Mouse (Mus musculus) kidney, embryonic 16.5 days (tissue): ENCODE data around the gene Rmdn2. TPM values are rescaled to one million over a fixed set of nuclear protein-coding genes. Genes with fewer than 3 reads are reported as not detected.

Source experiments
- ATAC-seq: fragments of 200-750 bp; cut with Nextera tagmentation; 2 replicates; pipeline ENCODE4 v1.8.0; 2017; ENCODE audit warnings: moderate TSS enrichment; ENCODE audit not compliant: low FRiP score, low TSS enrichment
- H3K27ac ChIP-seq: fragments of 300-500 bp; sonication (generic); 2 replicates; pipeline ENCODE4 v1.5.1; 2014; ENCODE audit warnings: low read length
- H3K27me3 ChIP-seq: fragments of 300-500 bp; sonication (generic); 2 replicates; pipeline ENCODE4 v1.6.1; 2014; ENCODE audit warnings: low read length, control low read depth, mixed read lengths; ENCODE audit not compliant: insufficient read depth
- H3K36me3 ChIP-seq: fragments of 300-500 bp; sonication (generic); 2 replicates; pipeline ENCODE4 v1.6.1; 2014; ENCODE audit warnings: low read length, control low read depth, mixed read lengths; ENCODE audit not compliant: insufficient read depth
- H3K4me1 ChIP-seq: fragments of 300-500 bp; sonication (generic); 2 replicates; pipeline ENCODE4 v1.6.1; 2014; ENCODE audit warnings: low read length, control low read depth, mixed read lengths; ENCODE audit not compliant: insufficient read depth
- H3K4me2 ChIP-seq: fragments of 300-500 bp; sonication (generic); replicated peaks from 2 replicates; pipeline ENCODE4 v1.6.1; 2014; ENCODE audit warnings: low read depth, low read length
- H3K4me3 ChIP-seq: fragments of 300-500 bp; sonication (generic); 2 replicates; pipeline ENCODE4 v1.5.1; 2014; ENCODE audit warnings: mild to moderate bottlenecking, low read length
- H3K9ac ChIP-seq: fragments of 300-500 bp; sonication (generic); replicated peaks from 2 replicates; pipeline ENCODE4 v1.6.1; 2014; ENCODE audit warnings: low read length
- H3K9me3 ChIP-seq: fragments of 300-500 bp; sonication (generic); 2 replicates; pipeline ENCODE4 v1.6.1; 2016; ENCODE audit warnings: low read length, control low read depth
- WGBS: fragments of 180-500 bp; shearing (Covaris S2); extraction: QIAGEN DNeasy Blood & Tissue Kit; methylation state at CpG from one replicate; pipeline ENCODE4 v1.1.7; 2014; 5-methylcytosine and 5-hydroxymethylcytosine counted together
- polyA plus RNA-seq: library from polyadenylated mRNA; unstranded; fragments of >200 nt; fragmentation: Nextera tagmentation; extraction: Ambion mirVana; gene quantifications from 2 replicates; pipeline ENCODE4 v1.2.1, GENCODE M21; 2015

Rmdn2 gene
- polyA plus RNA-seq, 1 experiment from 2014 or later: 16.5 TPM

- ATAC-seq: peak; percentile 22; the same call in 1 of the 2 replicates
- WGBS: 88% methylated on average over 2 of the region's 2 CpGs
- Histone ChIP-seq H3K4me3 (no peak overlapping the region), H3K4me2 (no peak overlapping the region), H3K9ac (no peak overlapping the region), H3K36me3 (no peaks in the 10 kb centered on the region), H3K4me1 (peaks cover 6% of the 10 kb centered on the region), H3K27ac (no peak overlapping the region), H3K9me3 (no peaks in the 10 kb centered on the region), H3K27me3 (no peaks in the 10 kb centered on the region)
Measured at GRCm38 (mm10) chr17:79664106-79664417, 52.4 kb downstream of the Rmdn2 start.

GRCm38 (mm10) chr17:79670837-79671236, 59.2 kb downstream of the Rmdn2 start:
- ATAC-seq: no peak
- Histone ChIP-seq H3K9me3 (no peaks in the 10 kb centered on the region), H3K4me1 (peaks cover 4% of the 10 kb centered on the region; the same call in 1 of the 2 replicates), H3K4me3 (no peak overlapping the region), H3K27ac (no peak overlapping the region), H3K36me3 (no peaks in the 10 kb centered on the region), H3K4me2 (no peak overlapping the region), H3K9ac (no peak overlapping the region), H3K27me3 (no peaks in the 10 kb centered on the region)
- 61% methylated on average over 2 of the region's 2 CpGs for WGBS

GRCm38 (mm10) chr17:79695106-79695505, 83.4 kb downstream of the Rmdn2 start:
- H3K9ac ChIP-seq: no peak overlapping the region
- ATAC-seq: no peak

GRCm38 (mm10) chr17:79695541-79695940, 83.9 kb downstream of the Rmdn2 start:
- Histone ChIP-seq H3K27me3 (no peaks in the 10 kb centered on the region), H3K4me2 (no peak overlapping the region), H3K36me3 (no peaks in the 10 kb centered on the region), H3K4me3 (no peak overlapping the region), H3K9ac (no peak overlapping the region), H3K27ac (no peak overlapping the region), H3K9me3 (no peaks in the 10 kb centered on the region), H3K4me1 (no peaks in the 10 kb centered on the region)
- no peak for ATAC-seq
- WGBS: 93% methylated on average over 6 of the region's 6 CpGs

More at GRCm38 (mm10) chr17:79695106-79695505, 83.4 kb downstream of the Rmdn2 start:
- no peaks in the 10 kb centered on the region for H3K36me3 ChIP-seq
- H3K9me3 ChIP-seq: no peaks in the 10 kb centered on the region
- WGBS: 78% methylated on average over 4 of the region's 4 CpGs
- no peaks in the 10 kb centered on the region for H3K27me3 ChIP-seq
- H3K4me1 ChIP-seq: no peaks in the 10 kb centered on the region
- no peak overlapping the region for H3K27ac ChIP-seq
- no peak overlapping the region for H3K4me2 ChIP-seq
- H3K4me3 ChIP-seq: no peak overlapping the region

- ATAC-seq: peak; percentile 74
- H3K4me2 ChIP-seq: no peak overlapping the region
- no peak overlapping the region for H3K9ac ChIP-seq
- no peaks in the 10 kb centered on the region for H3K27me3 ChIP-seq
- H3K27ac ChIP-seq: no peak overlapping the region
- H3K4me1 ChIP-seq: no peaks in the 10 kb centered on the region
- WGBS: 20% methylated on average over 1 of the region's 1 CpGs
- no peaks in the 10 kb centered on the region for H3K36me3 ChIP-seq
- no peaks in the 10 kb centered on the region for H3K9me3 ChIP-seq
- no peak overlapping the region for H3K4me3 ChIP-seq
Measured at GRCm38 (mm10) chr17:79699197-79699596, 87.5 kb downstream of the Rmdn2 start.

- Histone ChIP-seq H3K27me3 (no peaks in the 10 kb centered on the region), H3K4me2 (no peak overlapping the region), H3K4me3 (no peak overlapping the region), H3K27ac (no peak overlapping the region), H3K9ac (no peak overlapping the region), H3K4me1 (no peaks in the 10 kb centered on the region), H3K9me3 (no peaks in the 10 kb centered on the region), H3K36me3 (no peaks in the 10 kb centered on the region)
- no peak for ATAC-seq
- 75% methylated on average over 5 of the region's 5 CpGs for WGBS
Measured at GRCm38 (mm10) chr17:79700871-79701270, 89.2 kb downstream of the Rmdn2 start.

- H3K4me3 ChIP-seq: no peak overlapping the region
- no peaks in the 10 kb centered on the region for H3K9me3 ChIP-seq
- WGBS: 72% methylated on average over 9 of the region's 9 CpGs
- H3K27ac ChIP-seq: no peak overlapping the region
- no peak for ATAC-seq
- no peak overlapping the region for H3K4me2 ChIP-seq
- H3K27me3 ChIP-seq: no peaks in the 10 kb centered on the region
- H3K9ac ChIP-seq: no peak overlapping the region
- no peaks in the 10 kb centered on the region for H3K36me3 ChIP-seq
- H3K4me1 ChIP-seq: no peaks in the 10 kb centered on the region
Measured at GRCm38 (mm10) chr17:79705671-79706455, 94.2 kb downstream of the Rmdn2 start.

GRCm38 (mm10) chr17:79708168-79708567, 96.5 kb downstream of the Rmdn2 start:
- Histone ChIP-seq H3K27ac (no peak overlapping the region), H3K9ac (no peak overlapping the region), H3K36me3 (no peaks in the 10 kb centered on the region), H3K4me1 (peaks cover 8% of the 10 kb centered on the region), H3K9me3 (no peaks in the 10 kb centered on the region), H3K27me3 (peaks cover 16% of the 10 kb centered on the region), H3K4me2 (no peak overlapping the region), H3K4me3 (no peak overlapping the region)
- WGBS: 24% methylated on average over 7 of the region's 7 CpGs
- no peak for ATAC-seq

GRCm38 (mm10) chr17:79709718-79710117, 98.1 kb downstream of the Rmdn2 start:
- Histone ChIP-seq H3K4me2 (peak overlapping the region; percentile 31; the same call in 1 of the 2 replicates), H3K9me3 (no peaks in the 10 kb centered on the region), H3K9ac (no peak overlapping the region), H3K27ac (no peak overlapping the region), H3K4me3 (no peak overlapping the region), H3K36me3 (no peaks in the 10 kb centered on the region), H3K27me3 (peaks cover 27% of the 10 kb centered on the region), H3K4me1 (peaks cover 23% of the 10 kb centered on the region)
- no peak for ATAC-seq
- WGBS: 61% methylated on average over 1 of the region's 1 CpGs

- peaks cover 27% of the 10 kb centered on the region for H3K27me3 ChIP-seq
- no peak overlapping the region for H3K9ac ChIP-seq
- no peak overlapping the region for H3K4me3 ChIP-seq
- peaks cover 27% of the 10 kb centered on the region for H3K4me1 ChIP-seq
- no peaks in the 10 kb centered on the region for H3K9me3 ChIP-seq
- H3K4me2 ChIP-seq: peak overlapping the region; percentile 31
- no peaks in the 10 kb centered on the region for H3K36me3 ChIP-seq
- H3K27ac ChIP-seq: no peak overlapping the region
- no peak for ATAC-seq
- WGBS: 11% methylated on average over 15 of the region's 15 CpGs
Measured at GRCm38 (mm10) chr17:79710246-79710842, 98.7 kb downstream of the Rmdn2 start.
